Mouse (Mus musculus): Measurements from ENCODE around the gene 4930558C23Rik. TPM values are rescaled to one million over a fixed set of nuclear protein-coding genes. Genes with fewer than 3 reads are reported as not detected.
"Not testable (repeated sequence)": the region's sequence is repeated elsewhere in the genome, so short reads cannot be mapped to it uniquely, and the experiment has no call there.

The 4930558C23Rik gene
- polyA plus RNA-seq, 1 experiment from 2014 or later, result not detected

- H3K36me3 ChIP-seq; H3K9me3 ChIP-seq; H3K4me3 ChIP-seq; ATAC-seq (ENCODE audit: insufficient number of reproducible peaks, insufficient read depth, low FRiP score, low TSS enrichment); H3K4me1 ChIP-seq; H3K27ac ChIP-seq; H3K27me3 ChIP-seq; H3K4me2 ChIP-seq (replicated peaks); H3K9ac ChIP-seq: not testable (repeated sequence)
- 60% methylated on average over 6 of the region's 11 CpGs for WGBS
Measured at GRCm38 (mm10) chr3:95428423-95428822, 25.8 kb upstream of the 4930558C23Rik start.

- H3K4me3 ChIP-seq, result peak overlapping the region; percentile 28
- WGBS, result 24% methylated on average over 16 of the region's 21 CpGs
- H3K9me3 ChIP-seq; H3K27ac ChIP-seq; H3K36me3 ChIP-seq; H3K27me3 ChIP-seq; H3K9ac ChIP-seq; H3K4me1 ChIP-seq; ATAC-seq (ENCODE audit: insufficient number of reproducible peaks, insufficient read depth, low FRiP score, low TSS enrichment): not testable (repeated sequence)
- peak overlapping the region; percentile 48 for H3K4me2 ChIP-seq (replicated peaks)
Measured at GRCm38 (mm10) chr3:95427891-95428238, 25.2 kb upstream of the 4930558C23Rik start.

GRCm38 (mm10) chr3:95427117-95427890 is 24.7 kb upstream of the 4930558C23Rik start:
- not testable (repeated sequence) for H3K27ac ChIP-seq, H3K27me3 ChIP-seq
- peak overlapping the region; percentile 28 for H3K4me3 ChIP-seq

GRCm38 (mm10) chr3:95426476-95426875 is 23.8 kb upstream of the 4930558C23Rik start:
- not testable (repeated sequence) for H3K9ac ChIP-seq; H3K9me3 ChIP-seq; H3K4me3 ChIP-seq; H3K36me3 ChIP-seq; H3K4me2 ChIP-seq (replicated peaks); H3K27me3 ChIP-seq; ATAC-seq (ENCODE audit: insufficient number of reproducible peaks, insufficient read depth, low FRiP score, low TSS enrichment); H3K4me1 ChIP-seq; H3K27ac ChIP-seq
- WGBS, result 92% methylated on average over 5 of the region's 5 CpGs

More at GRCm38 (mm10) chr3:95427117-95427890, 24.7 kb upstream of the 4930558C23Rik start:
- 43% methylated on average over 11 of the region's 33 CpGs for WGBS
- not testable (repeated sequence) for H3K9ac ChIP-seq; H3K36me3 ChIP-seq; H3K4me1 ChIP-seq; ATAC-seq (ENCODE audit: insufficient number of reproducible peaks, insufficient read depth, low FRiP score, low TSS enrichment); H3K9me3 ChIP-seq
- H3K4me2 ChIP-seq (replicated peaks), result peak overlapping the region; percentile 48

- Histone ChIP-seq H3K36me3 (no peaks in the 10 kb centered on the region), H3K9me3 (peaks cover 15% of the 10 kb centered on the region), H3K4me1 (no peaks in the 10 kb centered on the region), H3K9ac (no peak overlapping the region), H3K4me3 (no peak overlapping the region), H3K27me3 (no peaks in the 10 kb centered on the region), H3K4me2 (replicated peaks) (no peak overlapping the region), H3K27ac (no peak overlapping the region)
- WGBS, result 95% methylated on average over 6 of the region's 6 CpGs
- ATAC-seq (ENCODE audit: insufficient number of reproducible peaks, insufficient read depth, low FRiP score, low TSS enrichment), result no peak
Measured at GRCm38 (mm10) chr3:95417866-95418265, 15.2 kb upstream of the 4930558C23Rik start.

GRCm38 (mm10) chr3:95412268-95412667 is 9.6 kb upstream of the 4930558C23Rik start:
- no peak overlapping the region for H3K4me3 ChIP-seq
- H3K27me3 ChIP-seq, result no peaks in the 10 kb centered on the region
- H3K9ac ChIP-seq, result no peak overlapping the region
- 50% methylated on average over 1 of the region's 1 CpGs for WGBS
- no peak overlapping the region for H3K27ac ChIP-seq
- no peaks in the 10 kb centered on the region for H3K9me3 ChIP-seq
- no peaks in the 10 kb centered on the region for H3K4me1 ChIP-seq
- no peak for ATAC-seq (ENCODE audit: insufficient number of reproducible peaks, insufficient read depth, low FRiP score, low TSS enrichment)
- no peaks in the 10 kb centered on the region for H3K36me3 ChIP-seq
- H3K4me2 ChIP-seq (replicated peaks), result no peak overlapping the region

GRCm38 (mm10) chr3:95408852-95409251 is 6.2 kb upstream of the 4930558C23Rik start:
- no peak overlapping the region for H3K4me3 ChIP-seq
- no peaks in the 10 kb centered on the region for H3K4me1 ChIP-seq
- ATAC-seq (ENCODE audit: insufficient number of reproducible peaks, insufficient read depth, low FRiP score, low TSS enrichment), result no peak
- H3K9ac ChIP-seq, result no peak overlapping the region
- H3K36me3 ChIP-seq, result no peaks in the 10 kb centered on the region
- 90% methylated on average over 2 of the region's 2 CpGs for WGBS
- H3K9me3 ChIP-seq, result no peaks in the 10 kb centered on the region
- no peak overlapping the region for H3K27ac ChIP-seq
- H3K27me3 ChIP-seq, result no peaks in the 10 kb centered on the region
- H3K4me2 ChIP-seq (replicated peaks), result no peak overlapping the region

GRCm38 (mm10) chr3:95407728-95408127 is 5.1 kb upstream of the 4930558C23Rik start:
- Histone ChIP-seq H3K4me2 (replicated peaks) (no peak overlapping the region), H3K36me3 (no peaks in the 10 kb centered on the region), H3K27me3 (no peaks in the 10 kb centered on the region), H3K9me3 (no peaks in the 10 kb centered on the region), H3K4me3 (no peak overlapping the region), H3K27ac (no peak overlapping the region), H3K4me1 (no peaks in the 10 kb centered on the region), H3K9ac (no peak overlapping the region)
- no peak for ATAC-seq (ENCODE audit: insufficient number of reproducible peaks, insufficient read depth, low FRiP score, low TSS enrichment)
- 84% methylated on average over 1 of the region's 1 CpGs for WGBS

GRCm38 (mm10) chr3:95394385-95394784 is 8.3 kb downstream of the 4930558C23Rik start:
- Histone ChIP-seq H3K4me3 (no peak overlapping the region), H3K9ac (no peak overlapping the region), H3K27me3 (no peaks in the 10 kb centered on the region), H3K9me3 (peaks cover 5% of the 10 kb centered on the region; the same call in 1 of the 2 replicates), H3K36me3 (no peaks in the 10 kb centered on the region), H3K27ac (no peak overlapping the region), H3K4me2 (replicated peaks) (no peak overlapping the region), H3K4me1 (no peaks in the 10 kb centered on the region)
- no peak for ATAC-seq (ENCODE audit: insufficient number of reproducible peaks, insufficient read depth, low FRiP score, low TSS enrichment)
- 86% methylated on average over 4 of the region's 4 CpGs for WGBS

GRCm38 (mm10) chr3:95385401-95386075 is 17.1 kb downstream of the 4930558C23Rik start:
- Histone ChIP-seq H3K4me3 (no peak overlapping the region), H3K27me3 (no peaks in the 10 kb centered on the region), H3K9me3 (no peaks in the 10 kb centered on the region), H3K9ac (no peak overlapping the region), H3K4me1 (no peaks in the 10 kb centered on the region), H3K27ac (no peak overlapping the region), H3K4me2 (replicated peaks) (no peak overlapping the region), H3K36me3 (no peaks in the 10 kb centered on the region)
- ATAC-seq (ENCODE audit: insufficient number of reproducible peaks, insufficient read depth, low FRiP score, low TSS enrichment), result no peak
- 88% methylated on average over 5 of the region's 5 CpGs for WGBS

- Histone ChIP-seq H3K9me3 (peaks cover 4% of the 10 kb centered on the region), H3K36me3 (no peaks in the 10 kb centered on the region), H3K27ac (no peak overlapping the region), H3K9ac (no peak overlapping the region), H3K27me3 (no peaks in the 10 kb centered on the region), H3K4me3 (no peak overlapping the region), H3K4me1 (no peaks in the 10 kb centered on the region), H3K4me2 (replicated peaks) (no peak overlapping the region)
- ATAC-seq (ENCODE audit: insufficient number of reproducible peaks, insufficient read depth, low FRiP score, low TSS enrichment), result no peak
- WGBS, result 92% methylated on average over 8 of the region's 10 CpGs
Measured at GRCm38 (mm10) chr3:95373208-95373607, 29.4 kb downstream of the 4930558C23Rik start.

- no peak overlapping the region for H3K9ac ChIP-seq
- no peak overlapping the region for H3K27ac ChIP-seq
- H3K9me3 ChIP-seq, result no peaks in the 10 kb centered on the region
- H3K36me3 ChIP-seq, result no peaks in the 10 kb centered on the region
- no peak overlapping the region for H3K4me2 ChIP-seq (replicated peaks)
- H3K4me3 ChIP-seq, result no peak overlapping the region
- ATAC-seq (ENCODE audit: insufficient number of reproducible peaks, insufficient read depth, low FRiP score, low TSS enrichment), result no peak
- H3K4me1 ChIP-seq, result no peaks in the 10 kb centered on the region
- H3K27me3 ChIP-seq, result no peaks in the 10 kb centered on the region
Measured at GRCm38 (mm10) chr3:95370101-95370500, 32.5 kb downstream of the 4930558C23Rik start.
